Mouse (Mus musculus): Measurements from ENCODE around the gene Ruvbl1.

The Ruvbl1 gene

GRCm38 (mm10) chr6:88544644-88545396, 79.6 kb downstream of the Ruvbl1 start:
- DNase-seq (ENCODE audit: extremely low spot score) = no peak

GRCm38 (mm10) chr6:88545397-88545790, 80.2 kb downstream of the Ruvbl1 start:
- no peak for DNase-seq (ENCODE audit: extremely low spot score)

Data from embryo, embryonic 9.5 days (tissue).